Mouse (Mus musculus) heart, postnatal 0 days (tissue): ENCODE results near the gene Psenen.

Experiments used
- CTCF ChIP-seq: IDR thresholded peaks from 2 replicates; pipeline ENCODE4 v1.5.1; 2016; ENCODE audit warnings: antibody characterized with exemption, control low read depth, low read depth
- EP300 ChIP-seq: IDR thresholded peaks from 2 replicates; pipeline ENCODE4 v1.6.1; 2016; ENCODE audit warnings: antibody characterized with exemption, low read depth

DNA sequence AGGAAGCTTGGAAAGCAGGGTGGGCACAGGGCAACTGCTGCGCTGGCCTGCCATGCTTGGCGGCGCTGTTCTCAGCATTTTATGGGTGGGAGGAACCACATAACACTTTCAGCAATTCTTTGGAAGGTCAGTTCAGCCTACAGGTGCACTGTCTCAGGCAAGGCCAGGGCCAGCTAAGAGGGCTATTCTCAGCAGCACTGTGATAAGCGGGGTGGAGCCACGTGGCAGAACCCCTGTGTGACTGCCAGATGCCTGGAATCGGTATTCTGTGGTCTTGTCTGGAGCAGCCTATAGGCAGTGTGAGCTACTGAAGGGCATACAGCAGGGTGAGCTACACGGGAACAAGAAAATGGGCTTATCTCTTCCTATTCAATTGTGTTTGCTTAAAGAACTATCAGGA is 46.6 kb upstream of the Psenen start:
- TF ChIP-seq CTCF (no peak), EP300 (no peak)
